21 mouse cellular contexts compared by ENCODE assay signal in genomic region chr13:6484418-6484817, GRCm38 (mm10).
"Had no signal": no experiment of that assay in that cellular context is flagged by ENCODE, and none has a peak within 500 bp of the region (broad histone marks: within the 10 kb centered on the region; RNA-seq: fewer than 3 reads in every experiment).

No protein-coding gene starts in this region.

- H3K9ac ChIP-seq: limb, embryonic 13.5 days; liver, embryonic 12.5 days; liver, embryonic 15.5 days; midbrain, embryonic 13.5 days; neural tube, embryonic 13.5 days had no signal

- H3K4me1 ChIP-seq: limb, embryonic 10.5 days; limb, embryonic 13.5 days; liver, embryonic 12.5 days; liver, embryonic 15.5 days; midbrain, embryonic 10.5 days; midbrain, embryonic 13.5 days; neural tube, embryonic 13.5 days had no signal

- DNase-seq: kidney, adult 2 months; kidney, postnatal 25 days; layer of hippocampus, postnatal 36 days; liver; lung, adult 18-20 months; retina, postnatal 1 day; thymus, postnatal 25 days had no signal

- H3K36me3 ChIP-seq: limb, embryonic 10.5 days; limb, embryonic 13.5 days; liver, embryonic 12.5 days; liver, embryonic 15.5 days; midbrain, embryonic 10.5 days; midbrain, embryonic 13.5 days; neural tube, embryonic 13.5 days had no signal

- H3K4me2 ChIP-seq: limb, embryonic 13.5 days; liver, embryonic 12.5 days; liver, embryonic 15.5 days; midbrain, embryonic 13.5 days; neural tube, embryonic 13.5 days had no signal

- H3K27me3 ChIP-seq: limb, embryonic 13.5 days; liver, embryonic 12.5 days; liver, embryonic 15.5 days; megakaryocyte, embryonic 14.5 days; midbrain, embryonic 13.5 days; neural tube, embryonic 13.5 days had no signal

- H3K27ac ChIP-seq: kidney, postnatal 0 days; layer of hippocampus, adult 2 months; limb, embryonic 10.5 days; limb, embryonic 13.5 days; liver, embryonic 12.5 days; liver, embryonic 15.5 days; macrophage; midbrain, embryonic 10.5 days; midbrain, embryonic 13.5 days; neural tube, embryonic 13.5 days; stomach, postnatal 0 days had no signal

- H3K9me3 ChIP-seq: limb, embryonic 10.5 days; limb, embryonic 13.5 days; liver, embryonic 12.5 days; liver, embryonic 15.5 days; megakaryocyte, embryonic 14.5 days; midbrain, embryonic 10.5 days; midbrain, embryonic 13.5 days; neural tube, embryonic 13.5 days had no signal

- ATAC-seq: liver, embryonic 12.5 days; midbrain, embryonic 13.5 days; midbrain, embryonic 16.5 days had no signal

- H3K4me3 ChIP-seq: layer of hippocampus, adult 2 months; limb, embryonic 10.5 days; limb, embryonic 13.5 days; liver, embryonic 12.5 days; liver, embryonic 15.5 days; megakaryocyte, embryonic 14.5 days; midbrain, embryonic 10.5 days; midbrain, embryonic 13.5 days; myocyte; neural tube, embryonic 13.5 days had no signal
